Mouse (Mus musculus) testis, postnatal 10 days (tissue): Measurements from ENCODE around the gene Krtdap.
"Not testable (repeated sequence)": the region's sequence is repeated elsewhere in the genome, so short reads cannot be mapped to it uniquely, and the experiment has no call there.

Source experiments
- DNase-seq: peaks from one replicate; pipeline ENCODE4 v3.0.0; 2021; ENCODE audit warnings: low spot score

Gene Krtdap

GRCm38 (mm10) chr7:30787377-30788022, at the start of gene Krtdap:
TSS of gene Krtdap (plus strand) at chr7:30787896.
- DNase-seq: no peak

DNA sequence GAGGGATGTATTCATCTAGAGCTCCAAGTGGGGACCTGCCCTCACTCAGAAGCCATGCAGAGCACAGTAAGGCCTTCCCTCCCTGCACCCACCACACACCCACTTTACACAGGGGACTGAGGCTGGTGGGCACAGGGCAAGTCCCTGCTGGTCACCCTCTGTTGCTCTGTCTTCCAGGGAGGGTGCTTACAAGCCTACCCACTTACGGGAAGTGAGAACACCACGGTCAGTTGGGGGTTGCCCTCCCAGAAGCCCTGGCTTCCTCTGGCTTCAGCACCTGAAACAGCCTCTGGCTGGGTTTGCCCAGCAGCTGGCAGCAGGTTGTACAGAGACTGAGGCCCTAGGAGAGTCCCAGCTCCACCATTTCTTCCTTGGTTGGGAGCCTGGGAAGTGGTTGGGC, 45.1 kb upstream of the Krtdap start:
- not testable (repeated sequence) for DNase-seq

- not testable (repeated sequence) for DNase-seq
Measured at GRCm38 (mm10) chr7:30743617-30744016, 44.1 kb upstream of the Krtdap start, which contains the start of gene Gapdhs. TSS of gene Gapdhs (minus strand) at chr7:30743681.

DNA sequence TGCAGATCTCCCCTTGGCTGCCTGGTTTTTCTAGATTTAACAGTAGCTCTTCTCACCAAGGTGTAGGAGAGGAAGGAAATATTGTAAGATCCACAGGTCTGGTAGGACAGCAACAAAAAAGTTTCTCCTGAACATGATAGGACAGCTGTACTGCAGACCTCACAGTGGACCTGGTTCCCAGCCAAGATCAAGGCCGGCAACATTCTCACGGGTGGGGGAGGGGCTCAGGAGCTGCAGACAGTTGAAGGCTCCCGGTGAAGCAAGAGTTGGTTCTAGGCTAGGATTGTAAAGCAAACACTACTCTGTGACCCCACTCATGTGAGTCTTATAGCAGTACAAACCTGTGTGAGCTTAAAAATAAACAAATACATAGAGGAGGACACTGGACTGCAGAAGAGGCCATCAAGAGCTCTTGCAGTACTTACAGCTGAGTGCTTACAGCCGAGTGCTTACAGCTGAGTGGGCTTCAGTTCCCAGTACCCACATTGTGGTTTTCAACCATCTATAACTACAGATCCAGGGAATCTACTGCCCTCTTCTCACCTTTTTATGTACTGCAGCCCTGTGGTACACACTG, 43.6 kb upstream of the Krtdap start:
- DNase-seq: peak; percentile 84

DNA sequence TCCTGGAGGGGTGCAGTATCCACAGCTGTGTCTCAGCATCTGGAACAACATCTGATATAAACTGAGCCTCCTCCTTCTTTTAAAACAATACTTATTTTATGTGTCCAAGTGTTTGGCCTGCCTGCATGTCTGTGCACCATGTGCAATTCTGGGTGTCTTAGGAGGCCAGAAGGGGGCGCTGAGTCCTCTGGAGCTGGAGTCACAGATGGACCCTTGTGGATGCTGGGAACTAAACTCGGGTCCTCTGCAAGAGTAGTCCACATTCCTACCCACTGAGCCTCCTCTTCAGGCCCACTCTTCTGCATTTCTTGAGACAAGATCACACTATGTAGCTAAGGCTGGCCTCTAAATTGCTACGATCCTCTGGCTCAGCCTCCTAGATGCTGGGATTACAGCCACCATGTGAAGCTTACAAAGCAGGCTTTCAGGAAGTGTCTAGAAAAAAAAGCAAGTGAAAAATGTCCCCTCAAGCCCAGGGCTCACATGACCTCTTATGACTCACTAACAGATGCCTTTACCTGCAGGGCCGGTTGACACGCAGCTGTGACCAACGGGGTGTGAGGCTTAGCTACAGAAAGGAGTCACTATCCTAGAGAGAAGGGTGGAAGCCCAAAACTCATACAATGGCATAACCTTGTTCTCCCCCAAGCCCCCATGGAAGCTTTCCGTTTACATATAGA, 40.0 kb upstream of the Krtdap start:
- DNase-seq: no peak

- DNase-seq: no peak
Measured at GRCm38 (mm10) chr7:30749824-30750606, 37.7 kb upstream of the Krtdap start.

DNA sequence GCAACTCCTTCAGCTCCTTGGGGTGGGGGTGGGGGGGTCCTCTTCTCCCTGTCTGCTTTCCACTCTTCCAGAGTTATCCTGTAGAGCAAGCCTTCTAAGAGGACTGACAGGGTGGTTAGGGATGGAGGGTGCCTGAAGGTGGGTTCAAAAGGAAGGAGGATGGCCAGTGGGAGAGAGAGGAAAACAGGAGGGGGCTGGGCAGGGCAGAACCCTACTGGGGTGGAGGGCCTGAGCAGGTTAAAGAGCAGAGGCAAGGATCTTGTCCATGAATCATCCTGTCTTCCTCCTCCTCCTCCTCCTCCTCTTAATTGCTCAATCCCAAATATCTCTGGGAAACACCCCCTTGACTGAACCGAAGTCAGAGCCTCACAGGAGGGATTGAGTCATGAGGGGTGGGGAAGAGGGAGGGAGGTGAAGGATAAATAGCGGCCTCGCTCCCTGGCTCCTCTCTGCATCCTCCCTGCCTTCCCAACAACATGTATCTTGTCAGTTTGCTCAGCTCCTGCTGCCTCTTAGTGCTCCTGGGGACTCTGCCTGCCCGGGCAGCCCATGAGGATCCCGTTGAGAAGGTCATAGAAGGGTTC, 36.5 kb upstream of the Krtdap start, which contains the start of gene Sbsn:
Sbsn (plus strand) TSS at position 386 of the 584 bp plus-strand sequence.
- no peak for DNase-seq

DNA sequence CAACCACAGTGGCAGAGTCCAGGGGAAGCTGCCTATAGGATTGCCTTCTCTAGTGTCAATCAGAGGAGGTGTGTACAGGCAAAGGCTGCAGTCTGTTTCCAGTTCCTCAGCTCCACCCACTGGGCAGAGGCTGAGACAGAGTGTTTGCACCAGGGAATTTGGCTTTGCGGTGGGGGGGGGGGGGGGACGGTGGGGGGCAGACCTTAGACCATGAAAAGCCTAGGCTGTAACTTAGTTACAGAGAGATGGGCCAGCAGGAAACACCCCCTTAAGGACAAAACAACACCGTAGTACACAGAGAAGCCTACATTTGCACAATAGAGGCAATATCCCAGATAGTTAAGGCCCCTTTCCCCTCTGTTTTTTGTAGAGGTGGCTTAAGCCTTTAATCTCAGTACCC, 30.7 kb upstream of the Krtdap start:
- no peak for DNase-seq

- peak; percentile 82 for DNase-seq
Measured at GRCm38 (mm10) chr7:30758853-30759252, 28.8 kb upstream of the Krtdap start.

GRCm38 (mm10) chr7:30761769-30762352, 25.8 kb upstream of the Krtdap start:
- no peak for DNase-seq

- DNase-seq: no peak
Measured at GRCm38 (mm10) chr7:30763456-30763855, 24.2 kb upstream of the Krtdap start, which contains the start of gene Dmkn. TSS of gene Dmkn (plus strand) at chr7:30763756.

DNA sequence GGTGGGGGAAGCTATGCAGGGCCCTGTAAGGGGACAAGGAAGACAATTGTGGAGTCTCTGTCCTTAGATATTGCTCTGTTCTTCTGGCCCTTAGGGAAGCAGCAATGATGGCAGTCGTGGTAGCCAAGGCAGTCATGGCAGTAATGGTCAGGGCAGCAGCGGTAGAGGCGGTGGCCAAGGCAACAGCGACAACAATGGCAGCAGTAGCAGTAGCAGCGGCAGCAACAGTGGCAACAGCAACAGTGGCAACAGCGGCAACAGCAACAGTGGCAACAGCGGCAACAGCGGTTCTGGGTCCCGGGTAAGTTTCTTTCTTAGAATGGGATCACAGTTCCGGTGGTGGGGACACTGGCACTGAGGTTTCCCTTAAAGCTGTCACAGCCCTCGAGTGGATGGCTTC, 22.5 kb upstream of the Krtdap start:
- no peak for DNase-seq

DNA sequence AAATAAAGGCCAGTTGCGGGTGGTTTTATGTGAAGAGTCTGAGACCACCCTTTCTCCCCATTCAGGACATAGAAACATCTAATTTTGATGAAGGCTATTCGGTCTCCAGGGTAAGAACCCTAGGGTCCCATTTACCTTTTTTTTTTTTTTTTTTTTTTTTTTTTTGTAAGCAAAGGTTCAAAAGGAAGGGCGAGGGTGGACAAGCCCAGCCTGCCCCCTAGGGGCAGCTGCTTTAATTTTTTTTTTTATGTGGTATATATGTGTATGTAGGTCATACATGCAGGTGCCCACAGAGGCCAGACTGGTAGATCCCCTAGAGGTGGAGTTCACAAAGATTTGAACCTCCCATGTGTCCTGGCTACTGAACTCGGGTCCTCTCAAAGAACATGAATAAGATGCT, 21.3 kb upstream of the Krtdap start:
- no peak for DNase-seq

- peak; percentile 65 for DNase-seq
Measured at GRCm38 (mm10) chr7:30769236-30769635, 18.5 kb upstream of the Krtdap start.

- DNase-seq: no peak
Measured at GRCm38 (mm10) chr7:30776104-30776503, 11.6 kb upstream of the Krtdap start.

DNA sequence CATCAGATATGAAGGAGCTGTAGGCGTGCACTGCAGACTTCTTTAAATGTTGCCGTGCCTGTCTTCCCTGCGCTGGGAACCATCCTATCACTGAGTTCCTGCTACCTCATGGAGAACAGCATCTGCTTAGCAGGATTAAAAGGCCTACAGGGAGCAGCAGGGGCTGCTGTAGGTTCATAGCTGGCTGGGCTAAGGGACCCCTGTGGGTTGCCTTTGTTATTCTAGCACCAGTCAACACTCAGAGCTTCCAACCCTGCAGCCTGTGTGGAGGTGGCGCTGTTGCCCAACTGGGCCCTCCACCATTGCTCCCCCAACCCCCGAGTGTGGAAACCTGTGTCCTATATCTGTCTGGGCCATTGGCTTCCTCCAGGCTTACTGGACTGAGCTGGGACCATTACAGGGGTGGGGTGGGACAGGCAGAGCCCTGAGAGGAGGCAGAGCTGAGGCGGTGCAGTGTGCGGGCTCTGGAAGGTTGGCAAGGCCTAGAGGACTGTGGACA, 10.6 kb upstream of the Krtdap start:
- no peak for DNase-seq

GRCm38 (mm10) chr7:30777911-30778310, 9.8 kb upstream of the Krtdap start:
- DNase-seq: no peak

DNA sequence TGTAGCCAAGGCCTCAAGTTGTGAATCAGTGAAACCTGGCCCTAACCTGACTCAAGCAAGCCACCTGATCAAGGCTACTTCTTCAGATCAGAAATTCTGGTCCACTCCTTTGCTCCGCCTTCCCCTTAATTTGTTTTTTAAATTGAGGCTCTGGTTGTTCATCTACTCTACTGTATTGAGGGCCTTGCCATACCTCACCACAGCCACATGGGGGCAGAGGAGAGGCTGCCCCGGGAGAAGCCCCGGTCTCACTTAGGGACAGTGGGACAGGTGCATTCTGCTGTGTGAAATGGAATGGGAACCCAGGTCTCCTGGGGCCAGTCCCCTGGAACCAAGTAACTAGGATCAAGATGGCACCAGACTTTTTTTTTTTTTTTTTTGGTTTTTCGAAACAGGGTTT, 5.9 kb upstream of the Krtdap start:
- no peak for DNase-seq

GRCm38 (mm10) chr7:30782658-30783057, 5.0 kb upstream of the Krtdap start:
- no peak for DNase-seq

- no peak for DNase-seq
Measured at GRCm38 (mm10) chr7:30785154-30785553, 2.5 kb upstream of the Krtdap start.
